Mouse (Mus musculus) kidney, adult 2 months (tissue): Measurements from ENCODE around the gene Slc9a9. TPM values are rescaled to one million over a fixed set of nuclear protein-coding genes. Genes with fewer than 3 reads are reported as not detected.

ENCODE experiments used
- DNase-seq: peaks from one replicate; pipeline ENCODE4 v3.0.0; 2021
- H3K27ac ChIP-seq: fragments of 200-500 bp; 2 replicates; pipeline ENCODE4 v1.5.1; 2012; ENCODE audit warnings: low read depth, low read length, control low read depth, inconsistent platforms; ENCODE audit not compliant: insufficient read depth
- H3K27me3 ChIP-seq: fragments of 200-500 bp; replicated peaks from 2 replicates; pipeline ENCODE4 v1.6.1; 2012; ENCODE audit warnings: mild to moderate bottlenecking, moderate library complexity, low read length, inconsistent platforms; ENCODE audit not compliant: control insufficient read depth, insufficient read depth
- H3K36me3 ChIP-seq: fragments of 200-500 bp; 2 replicates; pipeline ENCODE4 v1.6.1; 2012; ENCODE audit warnings: mild to moderate bottlenecking, moderate library complexity, low read length, inconsistent platforms; ENCODE audit not compliant: control insufficient read depth, insufficient read depth
- H3K4me1 ChIP-seq: fragments of 200-500 bp; 2 replicates; pipeline ENCODE4 v1.6.1; 2011; ENCODE audit warnings: low read length; ENCODE audit not compliant: control insufficient read depth, insufficient read depth
- H3K4me3 ChIP-seq: fragments of 200-500 bp; 2 replicates; pipeline ENCODE4 v1.5.1; 2011; ENCODE audit warnings: mild to moderate bottlenecking, low read depth, low read length, control low read depth; ENCODE audit not compliant: insufficient read depth
- CTCF ChIP-seq: fragments of 200-500 bp; conservative IDR thresholded peaks from 2 replicates; pipeline ENCODE4 v1.5.1; 2011; ENCODE audit warnings: low read depth, mild to moderate bottlenecking, control low read depth, low read length, moderate library complexity, mixed read lengths; ENCODE audit not compliant: insufficient read depth, insufficient read length
- POLR2A ChIP-seq: fragments of 200-500 bp; IDR thresholded peaks from one replicate; pipeline ENCODE4 v1.6.1; 2011; ENCODE audit warnings: low read depth, low read length, control low read depth
- WGBS: fragments of 180-500 bp; shearing (Covaris S2); methylation state at CpG from one replicate; pipeline ENCODE4 v1.1.7; 2018; 5-methylcytosine and 5-hydroxymethylcytosine counted together
- polyA plus RNA-seq: library from polyadenylated mRNA; depleted of rRNA; stranded (reverse); fragments of >200 nt; gene quantifications from 2 replicates; pipeline ENCODE4 v1.2.3, GENCODE M21; 2012

Gene Slc9a9
- polyA plus RNA-seq, 1 experiment: 1.5 TPM

DNA sequence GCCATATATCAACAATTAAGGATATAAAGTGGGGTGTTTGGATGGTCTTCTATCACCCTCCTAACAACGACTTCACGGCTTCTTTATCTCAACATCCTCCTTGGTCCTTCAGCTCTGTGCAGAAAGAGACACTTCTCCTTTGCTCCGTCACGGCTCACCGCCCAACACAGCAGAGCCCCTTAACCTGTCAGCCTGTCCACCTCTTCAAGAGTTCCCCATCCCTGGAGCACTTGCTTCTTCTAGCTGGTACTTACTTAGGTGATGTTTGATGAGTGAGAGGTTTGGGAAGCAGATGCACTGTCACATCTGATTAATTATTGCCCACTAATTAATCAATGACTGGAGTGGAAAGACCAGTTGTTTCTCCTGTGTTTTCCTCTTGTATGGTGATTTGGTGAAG, 213.7 kb downstream of the Slc9a9 start:
- 52% methylated on average over 5 of the region's 5 CpGs for WGBS
- H3K27ac ChIP-seq: no peak overlapping the region
- no peak overlapping the region for H3K4me3 ChIP-seq
- no peaks in the 10 kb centered on the region for H3K27me3 ChIP-seq
- TF ChIP-seq CTCF (no peak), POLR2A (no peak)
- no peak for DNase-seq
- H3K4me1 ChIP-seq: no peaks in the 10 kb centered on the region
- no peaks in the 10 kb centered on the region for H3K36me3 ChIP-seq

DNA sequence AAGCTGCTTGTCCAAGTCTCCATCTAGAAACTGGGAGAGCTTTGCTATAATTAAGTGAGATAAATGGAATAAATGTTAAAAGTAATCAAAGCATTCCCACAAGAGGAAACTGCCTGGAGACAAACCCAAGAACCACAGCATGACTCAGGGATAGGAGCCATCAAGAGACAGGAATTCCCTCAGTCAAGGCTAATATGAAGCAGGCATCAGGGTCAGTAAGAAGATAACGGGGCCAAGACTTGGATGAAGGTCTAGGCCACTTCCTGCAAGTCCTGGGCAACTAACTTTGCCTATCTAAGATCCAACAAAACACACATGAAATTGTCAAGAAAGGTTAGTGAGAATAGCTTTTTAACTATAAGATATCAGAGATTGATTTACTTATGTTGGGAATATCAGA, 215.4 kb downstream of the Slc9a9 start:
- no peaks in the 10 kb centered on the region for H3K27me3 ChIP-seq
- H3K27ac ChIP-seq: no peak overlapping the region
- no peak for DNase-seq
- no peak overlapping the region for H3K4me3 ChIP-seq
- no peak for TF ChIP-seq CTCF
- TF ChIP-seq POLR2A: no peak
- 63% methylated on average over 1 of the region's 1 CpGs for WGBS
- H3K4me1 ChIP-seq: no peaks in the 10 kb centered on the region
- H3K36me3 ChIP-seq: no peaks in the 10 kb centered on the region

GRCm38 (mm10) chr9:94889647-94890046, 219.9 kb downstream of the Slc9a9 start:
- no peak for TF ChIP-seq CTCF
- TF ChIP-seq POLR2A: no peak
- H3K4me1 ChIP-seq: no peaks in the 10 kb centered on the region
- no peaks in the 10 kb centered on the region for H3K27me3 ChIP-seq
- H3K4me3 ChIP-seq: no peak overlapping the region
- no peaks in the 10 kb centered on the region for H3K36me3 ChIP-seq
- H3K27ac ChIP-seq: no peak overlapping the region
- no peak for DNase-seq

DNA sequence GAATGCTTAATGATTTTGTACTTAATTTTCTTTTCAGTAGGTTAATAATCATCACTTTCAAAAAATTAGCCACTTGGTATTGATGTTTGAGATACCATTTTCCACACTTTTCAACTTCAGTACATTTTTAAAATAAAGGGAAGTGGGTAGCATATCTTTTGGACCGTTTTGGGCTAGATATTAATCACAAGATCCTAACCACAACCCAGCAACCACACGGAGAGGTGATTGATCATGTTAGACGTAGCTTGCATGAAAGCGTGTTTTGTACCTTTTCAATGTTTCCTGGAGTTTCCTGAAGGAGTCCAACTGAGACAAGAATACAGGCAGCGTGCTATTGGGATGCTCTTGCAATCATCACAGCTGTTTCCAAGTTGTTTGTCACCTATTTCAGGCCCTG, 226.2 kb downstream of the Slc9a9 start:
- no peak for DNase-seq
- no peaks in the 10 kb centered on the region for H3K4me1 ChIP-seq
- no peaks in the 10 kb centered on the region for H3K27me3 ChIP-seq
- H3K36me3 ChIP-seq: no peaks in the 10 kb centered on the region
- H3K4me3 ChIP-seq: no peak overlapping the region
- TF ChIP-seq POLR2A (no peak), CTCF (no peak)
- no peak overlapping the region for H3K27ac ChIP-seq
- WGBS: 82% methylated on average over 5 of the region's 5 CpGs

GRCm38 (mm10) chr9:94904180-94904579, 234.5 kb downstream of the Slc9a9 start:
- DNase-seq: no peak
- Histone ChIP-seq H3K4me3 (no peak overlapping the region), H3K4me1 (no peaks in the 10 kb centered on the region), H3K36me3 (no peaks in the 10 kb centered on the region), H3K27me3 (no peaks in the 10 kb centered on the region), H3K27ac (no peak overlapping the region)
- TF ChIP-seq CTCF (no peak), POLR2A (no peak)

DNA sequence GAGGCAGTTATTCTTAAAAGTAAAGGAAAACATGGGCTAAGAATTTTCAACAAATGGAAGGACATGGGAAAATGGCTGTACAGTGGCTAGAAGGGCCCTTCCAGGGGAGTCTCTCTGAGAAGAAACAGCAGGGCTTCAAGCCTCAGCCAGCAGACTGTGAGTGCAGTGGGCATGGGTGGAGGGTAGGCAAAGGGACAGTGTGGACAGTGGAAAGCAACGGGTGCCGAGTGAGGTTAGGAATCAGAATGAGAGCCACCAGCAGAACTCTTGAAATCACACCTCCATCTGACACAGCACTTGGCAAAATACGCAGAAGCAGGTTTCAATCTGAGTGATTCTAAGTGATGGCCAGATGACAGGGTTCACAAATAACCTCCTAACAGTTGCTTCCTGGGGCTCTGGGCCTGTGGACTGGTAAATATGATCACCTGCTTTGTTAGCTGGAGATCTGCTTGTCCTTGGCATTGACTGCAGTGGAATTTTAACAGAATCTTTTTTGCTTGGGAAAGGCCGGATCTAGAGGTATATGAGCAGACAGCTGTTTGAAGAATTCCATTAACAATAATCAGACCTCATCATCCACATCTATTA, 237.4 kb downstream of the Slc9a9 start:
- WGBS: 91% methylated on average over 4 of the region's 4 CpGs

GRCm38 (mm10) chr9:94912071-94912470, 242.4 kb downstream of the Slc9a9 start:
- no peak overlapping the region for H3K27ac ChIP-seq
- DNase-seq: no peak

More for the DNA sequence above, 237.4 kb downstream of the Slc9a9 start:
- no peak overlapping the region for H3K4me3 ChIP-seq
- no peak for DNase-seq
- no peaks in the 10 kb centered on the region for H3K27me3 ChIP-seq
- no peak overlapping the region for H3K27ac ChIP-seq
- TF ChIP-seq CTCF (no peak), POLR2A (no peak)
- H3K36me3 ChIP-seq: no peaks in the 10 kb centered on the region
- H3K4me1 ChIP-seq: no peaks in the 10 kb centered on the region

More at GRCm38 (mm10) chr9:94912071-94912470, 242.4 kb downstream of the Slc9a9 start:
- 81% methylated on average over 9 of the region's 9 CpGs for WGBS
- Histone ChIP-seq H3K27me3 (no peaks in the 10 kb centered on the region), H3K4me3 (no peak overlapping the region), H3K36me3 (no peaks in the 10 kb centered on the region), H3K4me1 (no peaks in the 10 kb centered on the region)
- TF ChIP-seq CTCF: no peak
- TF ChIP-seq POLR2A: no peak
